Mouse (Mus musculus): ENCODE results near the gene Gli3.

The Gli3 gene

DNA sequence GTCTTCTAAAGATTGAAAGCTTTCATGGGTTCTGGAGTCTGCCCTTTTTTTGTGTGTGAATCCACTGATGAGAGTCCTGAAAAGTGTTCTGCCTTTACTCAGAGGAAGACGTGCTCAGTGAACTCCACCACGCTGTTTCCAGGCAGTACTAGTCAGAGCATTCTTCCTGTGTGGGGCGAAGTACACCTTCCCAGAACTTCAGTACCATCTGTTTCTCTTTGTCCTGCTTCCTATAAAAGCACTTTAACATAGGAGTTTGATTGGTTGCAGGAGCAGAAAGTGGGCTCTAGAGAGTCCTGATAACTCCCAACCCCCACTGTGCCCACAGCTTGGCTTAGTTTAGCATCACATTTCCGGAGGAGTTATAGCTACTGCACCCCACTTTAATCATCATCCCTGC is 32.8 kb downstream of the Gli3 start:
- no peak for DNase-seq

GRCm38 (mm10) chr13:15498338-15498737 is 35.3 kb downstream of the Gli3 start:
- no peak for DNase-seq

DNA sequence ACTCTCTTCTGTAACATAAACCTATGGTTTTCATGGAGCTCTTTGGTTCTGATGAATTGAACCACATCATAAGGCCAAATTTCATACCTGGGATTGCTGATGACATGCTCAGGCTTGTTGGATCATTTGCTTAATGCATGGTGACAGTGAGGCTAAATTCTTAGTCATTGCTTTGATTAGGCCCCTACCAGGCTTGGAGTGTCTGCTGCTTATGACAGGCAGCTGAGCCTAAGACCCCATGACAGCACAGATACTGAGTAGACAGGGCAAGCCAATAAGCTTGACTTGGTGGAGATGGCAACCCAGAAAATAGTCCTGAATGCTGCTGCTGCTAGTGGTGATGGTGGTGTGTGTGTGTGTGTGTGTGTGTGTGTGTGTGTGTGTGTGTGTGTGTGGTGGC is 47.9 kb downstream of the Gli3 start:
- DNase-seq: no peak

DNA sequence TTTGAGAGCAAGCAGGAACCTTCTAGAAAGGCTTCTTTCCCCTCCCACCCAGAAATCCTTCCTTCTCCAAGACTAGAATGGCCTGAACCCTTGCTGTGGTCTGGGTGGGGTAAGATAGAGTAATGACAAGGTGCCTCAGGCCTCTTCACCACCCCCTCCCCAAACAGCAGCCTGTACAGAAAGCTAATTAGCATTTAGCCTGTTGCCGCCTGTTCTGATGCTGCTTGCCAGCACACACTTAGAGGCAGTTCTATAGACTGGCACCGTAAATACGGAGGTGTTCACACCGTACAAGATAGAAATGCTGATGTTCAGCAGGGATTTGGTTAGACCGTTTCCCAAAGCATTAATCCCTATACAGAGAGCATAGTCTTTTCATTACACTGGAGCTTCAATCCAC is 50.1 kb downstream of the Gli3 start:
- DNase-seq: no peak

DNA sequence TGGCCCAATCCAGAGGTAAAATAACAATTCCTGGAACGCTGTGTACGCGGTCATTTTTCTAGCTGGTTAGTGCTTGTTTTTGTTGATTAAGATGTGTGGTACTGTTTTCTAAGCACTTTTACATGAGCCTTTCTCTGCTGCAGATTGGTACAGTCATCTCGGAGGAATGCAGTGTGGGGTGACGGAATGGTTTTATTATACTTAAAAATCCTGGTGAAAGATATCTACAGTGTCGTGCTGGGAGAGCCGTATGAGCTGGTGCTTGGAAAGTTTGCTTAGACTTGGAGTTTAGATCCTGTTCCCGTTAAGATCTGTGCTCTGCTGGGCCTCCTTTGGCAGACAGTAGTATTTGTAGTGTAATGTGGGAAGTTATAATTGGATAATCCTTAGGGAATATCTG is 51.0 kb downstream of the Gli3 start:
- DNase-seq: no peak

DNA sequence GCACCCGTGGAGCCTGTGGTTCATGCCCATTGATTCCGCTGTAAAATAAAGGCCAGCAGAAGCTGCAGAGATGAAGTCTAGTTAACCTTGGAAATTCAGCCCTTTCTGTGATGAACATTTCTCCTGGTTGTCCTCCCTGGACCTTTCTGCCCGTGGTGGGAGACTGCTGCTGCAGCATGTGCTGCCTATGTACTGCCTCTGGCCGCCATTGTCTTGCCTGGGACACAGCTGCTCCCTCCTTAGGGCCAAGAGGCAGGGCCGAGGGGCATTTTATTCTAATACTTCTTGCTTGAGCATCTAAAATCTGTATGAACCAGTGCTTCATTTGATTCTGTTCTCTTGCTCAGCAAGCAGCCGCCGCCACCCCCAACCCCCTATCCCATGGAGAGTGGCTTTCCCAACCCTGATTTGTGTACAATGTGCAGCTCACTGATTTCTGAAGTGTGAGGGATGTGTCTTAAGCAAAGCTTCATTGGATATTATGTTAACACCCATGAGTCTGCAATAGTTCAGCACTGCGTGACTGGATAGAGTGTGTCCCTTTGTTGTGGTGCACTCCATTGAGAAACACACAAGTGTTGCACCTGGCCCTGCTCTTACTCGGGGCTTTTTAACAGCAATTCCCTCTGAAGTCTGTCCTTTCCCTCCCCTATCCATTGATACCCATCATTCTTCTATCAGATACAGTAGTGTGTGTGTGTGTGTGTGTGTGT is 54.2 kb downstream of the Gli3 start:
- no peak for DNase-seq

- DNase-seq: no peak
Observed at GRCm38 (mm10) chr13:15520353-15520752, 57.3 kb downstream of the Gli3 start.

DNA sequence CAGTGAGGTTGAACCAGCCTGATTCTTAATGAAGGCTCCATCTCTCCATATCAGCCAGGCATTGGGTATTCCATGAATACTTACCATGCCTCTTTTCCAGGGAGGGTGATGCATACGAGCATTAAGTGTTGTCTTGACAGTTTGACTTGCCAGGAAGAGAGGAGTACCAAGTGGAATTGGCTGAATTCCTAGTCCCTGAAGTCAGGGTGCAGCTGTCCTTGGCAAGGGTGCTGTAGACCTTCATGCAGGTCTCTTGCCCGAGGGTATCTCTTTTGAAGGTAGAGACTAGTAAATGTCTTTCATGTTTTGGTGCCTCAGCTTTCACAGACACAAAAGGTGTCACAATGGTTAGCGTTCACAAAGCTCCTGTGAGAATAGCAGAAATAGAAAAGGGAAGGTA is 59.1 kb downstream of the Gli3 start:
- DNase-seq: no peak

DNA sequence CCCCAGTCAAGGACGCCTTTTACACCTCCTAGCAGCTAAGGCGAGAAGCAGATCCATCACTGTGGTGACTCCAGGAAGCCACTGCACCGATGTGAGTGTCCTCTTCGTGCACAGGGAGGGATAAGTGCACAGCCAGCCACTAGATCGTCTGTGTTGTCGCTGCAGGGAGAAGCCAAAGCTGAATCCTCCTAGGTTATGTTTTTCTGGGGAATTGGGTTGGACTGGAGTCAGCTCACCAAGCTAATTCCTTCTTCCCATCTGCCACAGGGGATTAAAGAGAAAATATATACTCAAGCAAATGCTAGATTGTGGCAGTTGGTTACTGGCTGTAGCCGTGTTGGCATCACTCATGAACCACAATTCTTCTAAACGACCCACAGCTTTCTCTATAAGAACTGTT is 61.2 kb downstream of the Gli3 start:
- DNase-seq: no peak

GRCm38 (mm10) chr13:15526691-15527090 is 63.7 kb downstream of the Gli3 start:
- DNase-seq: no peak

DNA sequence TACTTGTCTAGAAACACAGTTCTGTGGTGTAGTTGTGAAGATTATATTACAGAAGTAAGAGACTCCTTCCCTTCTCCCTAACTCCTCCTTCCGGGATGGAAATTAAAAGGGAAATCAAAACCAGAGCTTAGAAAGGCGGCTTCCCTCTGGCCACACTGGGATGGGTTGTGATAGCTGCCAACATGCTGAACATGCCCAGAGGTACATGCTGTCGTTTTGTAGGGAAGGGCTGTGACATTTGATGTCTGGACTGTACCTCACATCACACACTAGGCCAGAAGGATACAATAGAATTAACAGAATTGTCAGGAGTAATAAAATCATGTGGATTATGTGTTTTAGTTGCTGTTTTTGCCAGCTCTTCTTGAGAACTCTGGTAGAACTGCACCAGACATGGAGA is 68.5 kb downstream of the Gli3 start:
- no peak for DNase-seq

- DNase-seq: no peak
Observed at GRCm38 (mm10) chr13:15537206-15537605, 74.2 kb downstream of the Gli3 start.

DNA sequence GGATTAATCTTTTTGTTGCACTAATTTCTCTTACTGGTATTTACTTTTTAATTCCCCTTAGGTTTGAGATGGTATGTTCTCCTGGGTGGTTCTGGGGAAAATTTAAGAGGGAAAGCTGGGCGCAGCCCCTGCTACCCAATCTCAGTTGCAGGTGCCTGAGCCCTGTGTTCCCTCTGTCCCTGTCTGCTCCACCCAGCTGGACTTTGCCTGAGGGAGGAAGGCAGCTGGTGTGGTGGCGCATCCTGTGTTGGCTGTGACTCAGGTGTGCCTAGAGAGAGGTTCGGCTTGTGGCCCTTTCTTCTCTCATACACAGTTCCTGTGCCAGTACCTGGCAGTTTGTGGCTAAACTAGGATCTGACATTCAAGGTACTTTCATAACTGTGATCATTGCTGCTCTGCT is 74.6 kb downstream of the Gli3 start:
- no peak for DNase-seq

DNA sequence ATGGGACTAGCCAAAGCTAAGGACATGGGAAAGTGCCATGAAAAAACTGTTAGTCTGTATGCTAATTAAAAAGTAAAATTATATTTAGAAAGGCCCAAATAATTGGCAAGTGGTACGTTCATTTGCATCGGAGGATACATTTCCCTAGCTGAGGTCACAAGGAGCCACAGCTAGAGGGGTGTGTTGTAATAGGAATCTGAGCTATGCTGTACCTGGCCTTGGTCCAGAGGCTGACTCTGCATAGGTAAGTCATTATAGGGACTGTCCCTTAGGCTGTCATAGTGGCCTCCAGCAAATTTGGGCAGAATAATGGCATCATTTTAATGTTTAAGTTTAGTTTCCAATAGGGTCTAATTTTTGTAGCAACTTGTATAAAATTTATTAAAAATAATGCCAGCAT is 75.4 kb downstream of the Gli3 start:
- DNase-seq: no peak

GRCm38 (mm10) chr13:15542053-15542452 is 79.0 kb downstream of the Gli3 start:
- DNase-seq: no peak

DNA sequence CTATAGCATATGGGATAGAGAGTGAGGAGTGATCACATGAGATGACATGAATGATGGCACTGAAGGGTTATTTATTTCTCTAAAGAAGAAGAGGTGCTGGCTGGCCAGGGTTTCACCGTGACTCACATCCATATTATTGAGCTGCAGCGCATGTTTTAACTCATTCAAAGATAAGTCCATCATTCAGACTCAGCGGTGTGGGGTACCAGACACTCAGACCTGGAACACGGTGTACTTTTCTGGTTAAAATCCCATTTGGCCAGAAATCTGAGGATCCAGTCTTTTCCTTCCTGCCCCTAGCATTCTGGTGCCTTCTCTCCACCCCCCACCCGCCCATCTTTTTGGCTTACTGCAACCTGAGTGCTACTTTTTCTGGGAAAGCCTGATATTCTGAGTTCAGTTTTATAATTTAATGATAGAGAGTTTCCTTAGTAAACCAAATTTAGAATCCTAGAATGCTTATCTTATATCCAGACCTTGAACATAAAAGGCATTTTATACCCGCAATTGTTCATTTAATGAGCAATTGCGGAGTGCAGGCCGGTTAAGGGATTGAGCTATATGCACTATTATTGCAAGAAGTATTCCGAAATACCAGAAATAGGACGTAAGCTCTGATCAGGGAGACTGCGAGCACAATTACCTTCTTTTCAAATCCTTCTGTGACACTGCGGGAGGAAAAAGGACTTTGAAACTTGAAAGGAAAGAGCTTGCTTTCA is 80.3 kb downstream of the Gli3 start:
- no peak for DNase-seq

DNA sequence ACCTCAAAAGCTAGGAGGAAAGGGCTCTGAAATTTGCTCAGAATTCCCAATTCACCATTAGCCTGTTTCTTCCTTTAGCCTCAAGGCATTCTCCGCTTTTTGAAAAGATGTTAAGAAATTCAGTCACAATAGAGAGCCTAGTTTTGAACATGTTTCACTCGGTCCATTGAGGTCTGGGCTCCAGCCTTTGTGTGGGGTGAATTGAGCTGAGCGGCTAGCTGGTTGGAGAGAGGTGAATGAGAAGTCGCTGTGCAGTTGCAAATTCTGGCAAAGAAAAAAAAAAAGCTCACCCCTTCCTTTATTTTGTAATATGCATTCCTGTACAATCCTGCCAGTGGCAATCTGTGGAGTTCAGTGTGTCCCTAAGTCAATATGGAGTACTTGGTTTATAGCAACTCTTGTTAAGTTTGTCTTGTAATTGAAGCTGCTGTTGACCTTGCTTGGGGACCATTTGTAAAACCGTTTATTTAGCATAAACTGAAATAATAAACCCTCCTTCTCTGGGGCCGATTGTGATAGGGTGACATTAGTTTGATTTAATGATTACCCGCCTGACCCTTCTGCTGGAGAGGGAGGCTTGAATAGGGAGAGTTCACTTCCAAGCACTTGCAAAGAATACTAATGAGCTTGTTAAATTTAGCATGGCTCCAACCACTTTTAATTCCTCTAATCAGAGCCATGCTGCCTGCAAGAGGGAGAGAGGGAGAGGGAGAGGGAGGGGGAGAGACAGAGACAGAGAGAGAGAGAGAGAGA is 81.0 kb downstream of the Gli3 start:
- no peak for DNase-seq

GRCm38 (mm10) chr13:15545346-15545896 is 82.4 kb downstream of the Gli3 start:
- DNase-seq: no peak

DNA sequence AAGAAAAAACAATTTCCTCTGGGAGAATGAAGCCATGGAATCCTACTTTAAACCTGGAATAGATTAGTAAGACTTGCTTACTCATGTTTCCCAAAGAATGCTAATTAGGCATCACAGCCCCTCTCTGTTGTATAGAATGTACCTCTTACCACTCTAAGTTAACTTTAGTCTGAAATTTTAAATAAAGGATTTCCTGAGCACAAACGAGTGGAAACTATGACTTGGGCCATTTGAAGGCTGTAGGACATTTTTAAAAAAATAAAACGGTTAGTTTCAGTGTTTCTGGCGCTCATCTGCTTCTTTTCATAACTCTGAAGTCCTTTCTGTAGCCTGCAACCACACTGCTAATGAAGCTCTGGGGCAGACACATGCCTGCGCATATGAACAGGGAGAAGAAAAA is 83.2 kb downstream of the Gli3 start:
- no peak for DNase-seq

DNA sequence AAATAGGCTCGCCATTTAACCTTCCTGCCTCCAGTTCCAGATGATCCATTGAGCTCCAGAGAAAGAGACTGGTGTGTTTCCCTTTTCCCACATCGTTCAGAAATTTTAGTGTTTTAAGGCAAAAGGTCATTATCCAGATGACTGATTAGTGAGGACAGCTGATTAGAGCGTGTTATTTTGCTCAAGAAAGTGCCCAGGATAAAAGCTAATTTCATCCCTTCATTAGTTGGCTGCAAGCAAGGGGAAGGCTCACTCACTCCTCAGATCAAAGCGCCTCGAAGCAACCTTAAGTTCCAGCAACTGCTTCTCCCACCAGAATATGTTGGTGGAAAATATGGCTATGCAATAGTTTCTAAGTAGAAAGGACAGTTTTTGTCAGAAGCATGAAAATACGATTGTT is 86.4 kb downstream of the Gli3 start:
- DNase-seq: no peak

DNA sequence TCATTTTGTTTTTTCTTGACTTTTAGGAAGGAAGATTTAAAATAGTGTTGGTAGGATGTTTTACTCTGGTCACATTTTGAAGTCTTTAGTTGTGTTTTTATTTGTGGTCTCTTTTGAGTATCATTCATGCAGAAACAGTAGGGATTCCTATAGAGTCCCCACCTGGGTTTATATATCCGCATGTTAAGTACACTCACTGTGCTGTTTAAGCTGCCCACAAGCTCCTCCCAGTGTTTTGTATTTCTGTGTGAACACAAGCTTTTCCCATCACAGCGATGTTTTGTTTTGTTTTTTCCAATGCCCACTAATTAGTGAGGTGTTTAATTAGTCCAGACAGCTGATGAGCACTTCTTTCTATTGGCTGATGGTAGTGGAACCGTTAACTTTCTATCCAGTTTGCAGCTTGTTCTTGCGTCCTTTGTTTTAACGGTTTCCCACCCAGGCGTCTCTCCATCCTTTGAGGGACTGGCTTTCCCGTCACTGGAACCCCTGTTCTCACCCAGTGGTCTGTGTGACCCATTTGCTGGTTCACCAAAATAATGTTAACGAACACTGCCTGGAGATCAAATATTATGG is 87.1 kb downstream of the Gli3 start:
- no peak for DNase-seq

- no peak for DNase-seq
Observed at GRCm38 (mm10) chr13:15550731-15551130, 87.7 kb downstream of the Gli3 start.

- no peak for DNase-seq
Observed at GRCm38 (mm10) chr13:15552009-15552408, 89.0 kb downstream of the Gli3 start.

Data from thymus, postnatal 36 days (tissue).